Mouse (Mus musculus): ENCODE data around the gene Prpf38b.

DNA sequence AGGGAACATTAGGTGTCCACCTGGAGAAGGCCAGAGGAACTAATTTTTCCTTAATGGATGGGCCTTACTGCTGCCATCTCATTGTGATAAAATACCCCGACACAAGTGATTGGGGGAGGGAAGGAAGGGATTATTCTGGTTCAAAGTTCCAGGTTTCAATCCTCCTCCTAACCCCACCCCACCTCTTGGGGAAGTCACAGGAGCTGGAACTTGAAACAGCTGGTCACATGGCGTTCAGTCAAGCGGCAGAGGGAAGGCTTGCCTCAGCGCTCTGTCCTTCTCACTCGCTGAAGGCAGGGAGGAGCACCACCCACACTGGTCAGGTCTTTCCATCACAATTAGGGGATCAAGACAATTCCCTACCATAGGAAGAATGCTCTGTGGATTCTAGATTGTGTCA, 27.2 kb upstream of the Prpf38b start:
- TF ChIP-seq POLR2AphosphoS2 (IDR thresholded peaks at IDR 0.05; ENCODE audit: insufficient read length, low read depth) (no peak), POLR2A (IDR thresholded peaks at IDR 0.05; ENCODE audit: insufficient read length, low read depth) (no peak), E2F4 (IDR thresholded peaks at IDR 0.05; ENCODE audit: insufficient read depth) (no peak), MYOG (IDR thresholded peaks at IDR 0.05; ENCODE audit: control insufficient read depth in 1 of 3, insufficient read depth in 1 of 3, insufficient read length in 2 of 3, low read depth in 2 of 3) (no peak), MAX (IDR thresholded peaks at IDR 0.05; ENCODE audit: low read depth) (no peak), USF1 (IDR thresholded peaks at IDR 0.05; ENCODE audit: low read depth) (no peak), CEBPB (IDR thresholded peaks at IDR 0.05; ENCODE audit: insufficient read depth, poor library complexity, severe bottlenecking) (no peak), MYOD1 (IDR thresholded peaks at IDR 0.05; ENCODE audit: control insufficient read depth in 1 of 3, insufficient read length in 2 of 3, low read depth in 2 of 3) (no peak)

Data from myocyte (in vitro differentiated cells).